Mouse (Mus musculus) kidney, postnatal 14 days (tissue): Measurements from ENCODE around the gene Rab17.

Experiments
- DNase-seq: peaks from one replicate; pipeline ENCODE4 v3.0.0; 2022; ENCODE audit warnings: mixed read lengths

The Rab17 gene

GRCm38 (mm10) chr1:90969347-90969784 lies at the start of gene Rab17:
Gene Rab17 (minus strand): TSS chr1:90969661.
- peak; percentile 74 for DNase-seq

GRCm38 (mm10) chr1:91017111-91017758 lies 47.8 kb upstream of the Rab17 start:
- DNase-seq = peak; percentile 62

- peak; percentile 41 for DNase-seq
These were observed 46.1 kb upstream of the Rab17 start for GRCm38 (mm10) chr1:91015571-91015970.

- DNase-seq = peak; percentile 50
These were observed 44.3 kb upstream of the Rab17 start for GRCm38 (mm10) chr1:91013803-91014202.

GRCm38 (mm10) chr1:91011336-91011735 lies 41.9 kb upstream of the Rab17 start:
- DNase-seq = no peak

- DNase-seq = no peak
These were observed 41.3 kb upstream of the Rab17 start for GRCm38 (mm10) chr1:91010716-91011115.

- no peak for DNase-seq
These were observed 40.8 kb upstream of the Rab17 start for GRCm38 (mm10) chr1:91010216-91010615.

DNA sequence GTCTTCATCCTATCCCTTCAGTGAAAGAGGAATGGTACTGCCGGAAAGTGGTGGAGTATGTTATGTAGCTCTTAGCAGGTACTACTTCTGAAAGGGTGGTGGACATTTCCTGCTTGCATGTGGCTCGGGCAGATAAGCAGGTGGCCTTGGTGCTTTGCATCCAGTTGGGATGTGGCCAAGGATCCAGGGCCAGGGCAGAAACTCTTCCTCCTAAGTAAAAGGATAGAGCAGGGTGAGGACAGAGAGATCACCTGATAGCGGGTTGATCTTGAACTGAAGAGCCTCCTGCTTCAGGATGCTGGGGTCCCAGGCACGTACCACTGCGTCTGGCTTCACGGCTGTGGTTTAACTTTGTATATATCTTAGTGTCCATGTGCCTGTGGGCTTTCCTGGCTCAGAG lies 39.8 kb upstream of the Rab17 start:
- no peak for DNase-seq

DNA sequence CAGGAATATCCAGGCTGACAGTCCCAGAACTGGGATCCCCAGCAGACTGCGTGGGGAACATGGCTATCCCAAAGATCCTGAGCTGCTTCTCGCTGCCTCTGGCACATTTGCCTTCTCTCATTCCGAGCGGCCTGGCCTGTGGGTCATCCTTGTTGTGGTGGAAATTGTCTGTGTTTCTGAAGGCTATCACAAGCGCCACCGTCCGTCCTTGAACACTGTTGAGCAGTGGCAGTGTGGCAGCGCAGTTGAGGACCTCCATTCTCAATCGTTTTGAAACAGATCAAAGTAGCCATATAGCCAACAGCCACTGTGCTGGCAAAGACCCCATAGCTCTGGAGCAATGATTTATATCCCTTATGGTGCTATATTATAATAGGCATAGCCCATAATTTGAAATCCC lies 39.3 kb upstream of the Rab17 start:
- DNase-seq = no peak

GRCm38 (mm10) chr1:91008147-91008682 lies 38.8 kb upstream of the Rab17 start:
- no peak for DNase-seq

GRCm38 (mm10) chr1:91006708-91007107 lies 37.2 kb upstream of the Rab17 start:
- no peak for DNase-seq

- DNase-seq = no peak
These were observed 36.6 kb upstream of the Rab17 start for GRCm38 (mm10) chr1:91006037-91006436.

- no peak for DNase-seq
These were observed 34.2 kb upstream of the Rab17 start for GRCm38 (mm10) chr1:91003522-91004253.

GRCm38 (mm10) chr1:91002641-91003040 lies 33.2 kb upstream of the Rab17 start:
- DNase-seq = no peak

- DNase-seq = no peak
These were observed 32.5 kb upstream of the Rab17 start for GRCm38 (mm10) chr1:91001871-91002539.

GRCm38 (mm10) chr1:91001101-91001500 lies 31.6 kb upstream of the Rab17 start:
- no peak for DNase-seq

GRCm38 (mm10) chr1:90999911-91000601 lies 30.6 kb upstream of the Rab17 start:
- DNase-seq = no peak

- DNase-seq = no peak
These were observed 29.6 kb upstream of the Rab17 start for GRCm38 (mm10) chr1:90998891-90999611.

DNA sequence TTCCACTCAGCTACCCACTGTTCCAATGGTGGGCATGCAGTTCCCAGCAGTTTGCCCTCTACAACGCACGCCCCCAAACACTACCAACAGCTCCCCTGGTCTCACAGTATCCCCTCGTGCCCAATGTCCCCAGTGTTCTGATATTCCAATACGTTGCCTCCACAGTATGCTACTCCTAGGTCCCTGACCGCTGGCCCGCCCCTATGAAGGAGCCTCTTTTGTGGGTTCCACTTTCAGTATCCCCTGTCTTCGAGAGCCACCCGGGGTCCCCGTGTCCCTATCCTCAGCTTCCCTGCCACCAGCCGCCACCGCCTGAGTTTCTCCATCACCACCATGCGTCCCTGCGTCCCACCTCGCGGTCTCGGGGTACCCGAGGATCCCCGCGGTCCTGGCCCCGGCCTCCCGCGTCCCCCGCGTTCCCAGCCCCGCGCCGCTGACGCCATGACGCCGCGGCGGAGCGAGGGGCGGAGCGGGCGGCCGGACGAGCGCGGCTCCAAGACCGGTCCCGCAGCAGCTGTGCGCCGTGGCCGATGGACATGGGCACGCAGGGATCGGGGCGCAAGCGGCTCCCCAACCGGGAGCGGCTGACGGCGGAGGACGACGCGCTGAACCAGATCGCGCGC lies 28.9 kb upstream of the Rab17 start, which contains the start of gene Lrrfip1:
TSS of gene Lrrfip1 (plus strand) at position 470 of the 623 bp plus-strand sequence.
- DNase-seq = peak; percentile 72

DNA sequence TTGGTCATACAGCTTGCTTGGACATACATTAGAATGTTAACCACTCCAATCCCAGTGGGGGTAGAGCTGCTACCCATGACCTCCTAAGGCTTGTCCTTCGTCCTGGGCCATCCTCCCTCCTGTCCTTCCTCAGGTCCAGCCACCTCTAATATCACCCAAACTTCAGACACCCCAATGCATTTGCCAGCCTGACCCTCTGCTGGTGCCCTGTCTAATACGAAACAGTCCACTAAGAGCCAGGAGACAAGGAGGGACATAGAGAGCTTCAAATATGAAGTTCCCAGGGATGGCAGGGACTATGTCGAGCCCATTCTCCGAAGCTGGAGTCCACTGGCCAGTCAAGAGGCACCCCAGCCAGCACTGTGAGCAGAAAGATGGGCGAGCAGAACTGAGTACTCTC lies 28.2 kb upstream of the Rab17 start:
- no peak for DNase-seq

DNA sequence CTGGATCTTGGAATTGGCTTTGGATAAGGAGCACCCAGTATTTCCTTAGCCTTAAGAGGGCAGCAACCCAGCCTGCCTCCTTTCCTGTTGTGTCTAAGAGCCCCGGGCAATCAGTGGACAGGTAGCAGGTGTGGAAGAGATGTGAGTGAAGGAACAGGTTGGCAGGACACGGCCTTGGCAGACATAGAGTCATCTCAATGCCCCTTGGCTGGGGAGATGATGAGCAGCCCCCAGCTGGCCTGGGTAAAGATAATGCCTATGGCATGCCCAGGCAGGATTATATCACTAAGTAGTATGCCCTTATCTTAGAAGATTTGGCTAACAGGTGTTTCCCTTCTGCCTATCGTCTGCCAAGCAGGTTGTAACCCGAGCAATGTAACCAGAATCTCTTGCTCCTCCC lies 27.7 kb upstream of the Rab17 start:
- DNase-seq = no peak

- no peak for DNase-seq
These were observed 26.5 kb upstream of the Rab17 start for GRCm38 (mm10) chr1:90995916-90996315.
